Mouse (Mus musculus) kidney, adult 11 months (tissue): Measurements from ENCODE around the gene Gcsh.
A peak's percentile ranks its signal among the peaks of the same experiment; 100 is the strongest.

Experiments used
- DNase-seq: peaks from one replicate; pipeline ENCODE4 v3.0.0; 2022

Gene Gcsh

DNA sequence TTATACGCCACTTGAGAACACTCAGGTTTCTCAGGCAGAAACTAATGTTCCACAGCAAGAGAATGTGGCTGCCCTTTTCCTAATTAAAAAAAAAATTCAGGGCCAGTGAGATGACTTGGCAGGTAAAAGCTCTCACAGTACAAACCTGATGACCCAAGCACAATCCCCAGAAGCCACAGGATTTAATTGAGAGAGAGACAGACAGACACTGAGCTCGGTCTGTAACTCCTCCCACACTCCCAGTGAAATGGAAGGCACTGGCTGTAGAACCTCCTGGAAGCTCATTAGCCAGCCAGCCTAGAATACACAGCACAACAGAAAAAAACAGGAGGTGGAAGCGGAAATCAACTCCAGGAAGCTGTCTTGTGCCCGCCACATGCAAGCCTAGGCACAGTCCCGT is 17.7 kb downstream of the Gcsh start:
- peak; percentile 31 for DNase-seq

DNA sequence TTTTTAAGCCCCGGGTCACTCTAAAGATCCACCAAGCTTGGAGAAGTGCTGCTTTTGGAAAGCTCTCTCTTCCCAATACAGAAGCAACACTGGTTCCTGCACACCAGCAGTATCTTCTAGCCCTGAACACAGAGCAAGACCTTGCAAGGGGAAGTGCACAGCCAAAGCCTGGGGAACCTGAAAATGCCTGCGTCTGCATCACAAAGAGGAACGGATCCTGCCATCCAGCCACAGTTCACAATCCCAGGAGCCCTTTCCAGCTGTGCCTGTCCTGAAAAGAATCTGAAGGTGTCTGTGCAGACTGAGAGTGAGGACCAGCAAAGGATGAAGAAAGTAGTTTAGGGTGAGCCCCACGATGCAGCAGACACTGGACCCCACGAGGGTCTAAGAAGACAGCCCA is 18.3 kb downstream of the Gcsh start:
- DNase-seq = no peak

DNA sequence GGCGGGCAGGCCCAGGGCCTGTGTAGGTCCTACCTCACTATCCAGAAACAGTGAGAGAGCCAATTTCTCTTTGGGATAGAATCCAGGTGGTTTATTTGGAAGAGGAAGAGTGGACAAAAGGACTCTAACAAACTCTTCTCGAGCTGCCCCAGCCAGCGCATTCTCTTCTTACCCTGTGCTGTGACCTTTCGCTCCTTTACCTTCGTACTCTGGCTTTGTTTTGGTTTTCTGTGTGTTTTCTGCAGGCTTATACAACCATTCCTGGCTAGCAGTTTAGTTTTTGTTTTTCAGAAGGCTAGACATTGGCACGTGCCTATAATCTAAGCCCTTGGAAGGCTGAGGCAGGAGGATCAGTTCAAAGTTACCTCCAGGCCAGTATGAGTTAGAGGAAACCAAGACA is 23.8 kb downstream of the Gcsh start:
- DNase-seq = peak; percentile 28

DNA sequence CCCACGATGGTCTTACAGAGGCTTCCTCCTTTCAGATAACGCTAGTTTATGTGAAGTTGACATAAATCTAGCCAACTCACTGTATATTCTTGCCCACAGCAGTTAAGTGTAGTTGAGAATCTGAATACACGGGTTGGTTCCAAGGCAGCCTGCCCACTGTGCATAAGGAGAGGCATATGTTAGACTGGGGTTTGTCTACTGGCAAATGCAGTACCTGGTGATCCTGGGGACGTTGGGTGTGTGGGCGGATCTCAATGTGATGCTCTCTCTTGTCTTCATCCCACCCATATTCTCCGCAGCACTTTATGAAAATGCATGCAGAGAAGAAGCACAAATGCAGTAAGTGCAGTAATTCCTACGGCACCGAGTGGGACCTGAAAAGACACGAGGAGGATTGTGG is 38.9 kb downstream of the Gcsh start:
- DNase-seq = no peak

DNA sequence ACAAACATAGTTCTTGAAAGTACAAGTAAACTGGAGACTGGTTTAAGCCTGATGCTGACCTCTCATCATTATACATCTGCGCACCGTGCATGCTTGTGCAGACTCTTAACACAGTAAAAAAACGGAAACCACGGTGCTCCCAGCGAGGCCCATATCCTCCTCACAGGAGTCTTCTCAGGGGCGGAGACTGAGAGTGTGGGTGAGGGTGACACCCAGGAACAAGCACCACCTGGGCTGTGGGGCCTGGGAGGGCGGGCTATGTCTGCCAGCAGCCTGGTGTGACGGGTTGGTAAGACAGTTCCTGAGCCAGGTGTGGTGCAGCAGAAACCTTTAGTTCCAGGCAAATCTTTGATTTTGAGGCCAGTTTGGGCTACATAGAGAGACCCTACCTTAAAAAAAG is 40.9 kb downstream of the Gcsh start:
- no peak for DNase-seq

DNA sequence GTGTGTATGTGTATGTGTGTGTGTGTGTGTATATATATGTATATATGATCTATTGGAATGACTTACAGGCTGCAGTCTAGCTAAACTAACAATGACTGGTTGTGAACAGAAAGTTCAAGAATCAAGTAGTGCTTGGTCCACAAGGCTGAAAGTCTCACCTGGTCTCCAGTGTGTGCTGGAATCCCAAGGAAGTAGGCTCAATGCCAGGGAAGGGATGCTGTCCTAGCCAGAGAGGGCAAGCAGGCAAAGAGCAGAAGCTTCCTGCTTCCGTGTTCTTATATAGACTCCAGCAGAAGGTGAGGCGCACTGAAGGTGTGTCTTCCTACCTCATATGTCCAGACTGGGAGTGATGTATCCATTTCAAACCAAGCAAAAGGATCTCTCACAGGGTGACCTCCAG is 41.6 kb downstream of the Gcsh start:
- no peak for DNase-seq

DNA sequence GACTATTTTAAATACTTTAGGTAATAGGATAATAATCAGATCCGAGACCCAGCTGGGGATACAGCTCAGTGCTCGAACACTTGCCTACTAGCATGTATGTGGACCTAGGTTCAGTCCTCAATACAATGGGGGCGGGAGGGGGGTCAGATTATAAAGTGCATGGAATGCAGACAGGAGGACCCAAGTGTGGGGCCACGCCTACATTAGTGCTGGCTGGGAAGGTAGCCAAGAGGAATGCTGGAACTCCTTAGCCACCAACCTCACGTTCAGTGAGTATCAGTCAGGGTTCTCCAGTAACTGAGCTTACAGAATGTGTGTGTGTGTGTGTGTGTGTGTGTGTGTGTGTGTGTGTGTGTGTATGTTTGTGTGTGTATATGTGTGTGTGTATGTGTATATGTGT is 42.0 kb downstream of the Gcsh start:
- DNase-seq = peak; percentile 33

DNA sequence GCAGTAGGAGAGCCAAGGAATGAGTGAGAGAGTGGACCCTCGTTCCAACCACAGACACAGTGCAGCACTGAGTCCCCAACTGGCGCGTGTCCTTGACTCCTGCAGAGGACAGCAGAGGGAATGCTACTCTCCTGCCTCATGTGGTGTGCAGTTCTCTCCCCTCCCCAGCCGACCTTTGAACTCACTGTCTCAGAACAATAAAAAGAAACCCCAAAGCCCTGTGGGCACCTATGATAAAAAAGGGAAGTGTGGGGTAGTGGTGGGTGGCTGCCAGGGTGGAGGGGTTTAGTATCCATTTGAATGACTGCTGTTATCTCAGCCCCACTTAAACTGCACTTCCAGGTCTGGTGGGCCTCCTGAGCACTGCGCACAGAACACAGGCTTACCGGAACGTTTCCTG is 45.7 kb downstream of the Gcsh start:
- DNase-seq = no peak

DNA sequence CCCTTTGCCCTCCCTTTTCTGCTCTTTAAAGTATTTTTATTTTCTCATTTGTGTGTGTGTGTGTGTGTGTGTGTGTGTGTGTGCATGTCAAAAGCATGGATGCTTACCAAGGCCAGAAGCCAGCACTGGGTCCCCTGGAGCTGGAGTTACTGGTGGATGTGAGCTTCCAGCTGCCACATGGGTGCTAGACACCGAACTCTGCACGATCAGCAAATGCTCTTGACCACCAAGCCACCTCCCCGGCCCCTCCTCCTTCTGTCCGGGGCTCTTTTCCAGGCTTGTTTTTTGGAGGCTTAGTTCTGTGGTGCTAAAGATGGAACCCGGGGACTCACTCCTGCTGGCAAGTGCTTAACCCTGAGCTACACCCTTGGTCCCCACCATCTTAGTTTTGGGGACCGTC is 46.5 kb downstream of the Gcsh start:
- DNase-seq = no peak

DNA sequence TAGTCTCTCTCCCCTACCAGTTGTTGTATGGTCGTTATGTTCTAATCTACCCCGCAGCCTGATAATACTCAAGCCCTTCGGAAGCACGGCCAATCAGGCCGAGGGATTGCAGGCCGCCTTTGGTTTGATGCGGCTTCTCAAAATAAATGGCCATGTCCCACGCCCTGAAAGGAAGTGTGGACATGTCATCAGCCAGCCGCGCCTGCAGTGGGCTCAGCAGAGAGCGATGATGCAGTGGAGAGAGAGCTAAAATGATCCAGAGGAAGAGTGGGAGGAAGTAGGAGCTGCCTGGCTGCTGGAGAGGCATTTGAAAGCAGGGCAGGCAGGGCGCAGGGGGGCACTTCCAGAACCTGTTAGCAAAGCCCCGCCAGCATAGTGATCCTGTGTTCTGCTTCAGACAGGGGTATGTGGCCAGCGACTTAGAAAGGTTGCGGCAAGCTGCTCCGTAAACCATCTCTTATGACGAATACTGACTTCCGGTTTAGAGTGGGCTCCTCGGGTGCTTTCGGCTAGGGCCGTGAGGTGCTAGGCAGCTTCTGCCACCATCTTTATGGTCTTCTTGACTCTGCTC is 47.0 kb downstream of the Gcsh start:
- DNase-seq = no peak

DNA sequence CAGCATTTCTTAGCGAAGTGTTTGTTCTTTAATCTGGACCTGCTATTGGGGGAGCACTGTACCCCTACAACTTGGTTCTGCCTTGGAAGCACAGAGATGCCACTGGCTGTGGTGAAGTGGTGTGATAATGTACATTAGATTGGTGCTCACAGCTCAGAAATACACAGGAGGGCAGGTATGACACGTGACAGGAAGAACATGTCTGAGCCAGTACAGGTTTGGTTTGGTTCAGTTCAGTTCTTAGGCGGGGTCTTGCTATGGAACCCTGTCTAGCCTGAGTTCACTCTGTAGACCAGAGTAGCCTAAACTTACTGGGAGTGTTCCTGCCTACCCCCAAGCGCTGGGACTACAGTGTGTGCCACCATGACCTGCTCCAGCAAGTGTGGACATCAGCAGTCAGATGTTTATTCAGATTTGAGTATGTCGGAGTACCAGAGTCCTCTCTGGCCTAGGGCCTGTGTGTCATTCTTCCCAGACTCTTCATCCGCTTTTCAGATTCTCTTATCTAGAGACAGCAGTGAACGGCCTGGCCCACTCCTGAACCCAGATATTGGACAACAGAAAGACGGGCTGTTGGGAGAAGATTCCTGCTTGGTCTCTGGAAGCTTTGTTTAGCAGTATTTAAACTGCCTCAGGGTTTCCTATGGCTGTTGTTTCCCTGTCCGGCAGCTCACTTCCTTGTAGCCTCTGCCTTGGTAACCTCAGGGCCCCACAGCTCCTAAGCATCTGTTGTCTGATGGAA is 48.0 kb downstream of the Gcsh start:
- DNase-seq = no peak

DNA sequence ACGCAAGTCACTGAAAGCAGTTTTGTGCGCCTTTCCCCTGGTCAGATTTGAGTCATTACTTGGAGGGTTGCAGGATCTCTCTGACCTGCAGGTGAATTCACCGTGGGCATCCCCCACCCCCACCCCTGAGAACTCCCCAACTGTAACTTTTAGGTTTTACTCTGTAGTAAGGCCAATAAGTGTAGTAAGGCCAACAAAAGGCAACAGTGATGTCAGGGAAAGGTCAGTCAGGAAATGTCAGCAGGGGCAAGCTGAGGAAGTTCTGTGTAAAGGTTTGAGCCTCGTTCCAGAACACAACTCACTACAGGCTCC is 49.0 kb downstream of the Gcsh start:
- no peak for DNase-seq

DNA sequence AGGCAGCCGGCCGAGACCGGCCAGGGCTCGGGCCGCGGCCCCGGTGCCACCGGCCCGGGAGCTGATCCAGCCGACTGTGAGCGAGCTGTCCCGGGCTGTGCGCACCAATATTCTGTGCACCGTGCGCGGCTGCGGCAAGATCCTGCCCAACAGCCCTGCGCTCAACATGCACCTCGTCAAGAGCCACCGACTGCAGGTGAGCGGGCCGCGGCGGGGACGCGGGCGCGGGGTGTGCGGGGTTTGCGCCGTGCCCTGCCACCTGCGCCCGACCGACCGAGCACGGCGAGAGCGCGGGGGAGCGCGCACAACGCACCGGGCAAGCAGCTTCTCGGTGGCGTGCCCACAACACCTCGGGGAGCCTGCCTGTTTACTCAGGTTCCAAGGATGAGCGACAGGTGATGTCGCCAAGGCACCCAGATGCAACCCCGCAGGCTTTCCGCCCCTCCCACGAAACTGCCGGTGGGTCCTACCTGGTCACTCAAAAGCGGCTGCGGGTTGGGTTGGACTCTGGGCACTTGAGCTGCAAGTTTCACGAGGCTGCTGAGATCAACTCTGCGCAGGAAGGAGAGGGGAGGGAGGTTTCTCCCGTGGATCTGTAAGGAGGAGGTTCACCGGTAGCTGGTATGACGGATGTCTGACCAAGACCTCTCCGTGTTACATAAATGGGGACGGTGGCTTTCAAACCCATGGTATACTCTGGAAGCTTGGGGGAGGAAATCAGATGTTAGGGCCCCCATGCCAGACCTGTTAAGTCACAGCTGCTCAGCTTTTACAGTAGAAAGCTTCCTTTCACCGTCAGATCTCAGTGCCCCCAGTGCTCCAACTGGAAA is 49.6 kb downstream of the Gcsh start:
- DNase-seq = peak; percentile 37

DNA sequence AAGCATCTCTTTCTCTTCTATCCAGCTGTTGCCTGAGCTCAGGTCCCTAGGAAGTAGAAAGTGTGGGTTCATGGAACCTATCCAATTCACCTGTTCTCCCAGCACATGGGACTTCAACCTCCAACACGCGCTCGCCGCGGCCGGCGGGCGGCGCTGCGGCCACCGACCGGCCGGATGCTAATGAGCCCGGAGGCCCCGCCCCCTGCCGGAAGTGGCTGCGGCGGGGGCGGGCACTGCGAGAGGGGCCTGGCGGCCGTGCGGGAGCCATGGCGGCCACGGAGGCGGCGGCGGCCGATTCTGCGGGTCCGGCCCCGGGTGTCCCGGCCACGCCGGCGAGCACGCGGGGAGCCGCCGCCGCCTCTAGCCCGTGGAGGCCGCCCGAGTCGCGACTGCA is 50.2 kb downstream of the Gcsh start, which contains the start of gene Atmin:
Gene Atmin, plus strand, starts transcription at position 233 of the 394 bp plus-strand sequence.
- peak; percentile 87 for DNase-seq

DNA sequence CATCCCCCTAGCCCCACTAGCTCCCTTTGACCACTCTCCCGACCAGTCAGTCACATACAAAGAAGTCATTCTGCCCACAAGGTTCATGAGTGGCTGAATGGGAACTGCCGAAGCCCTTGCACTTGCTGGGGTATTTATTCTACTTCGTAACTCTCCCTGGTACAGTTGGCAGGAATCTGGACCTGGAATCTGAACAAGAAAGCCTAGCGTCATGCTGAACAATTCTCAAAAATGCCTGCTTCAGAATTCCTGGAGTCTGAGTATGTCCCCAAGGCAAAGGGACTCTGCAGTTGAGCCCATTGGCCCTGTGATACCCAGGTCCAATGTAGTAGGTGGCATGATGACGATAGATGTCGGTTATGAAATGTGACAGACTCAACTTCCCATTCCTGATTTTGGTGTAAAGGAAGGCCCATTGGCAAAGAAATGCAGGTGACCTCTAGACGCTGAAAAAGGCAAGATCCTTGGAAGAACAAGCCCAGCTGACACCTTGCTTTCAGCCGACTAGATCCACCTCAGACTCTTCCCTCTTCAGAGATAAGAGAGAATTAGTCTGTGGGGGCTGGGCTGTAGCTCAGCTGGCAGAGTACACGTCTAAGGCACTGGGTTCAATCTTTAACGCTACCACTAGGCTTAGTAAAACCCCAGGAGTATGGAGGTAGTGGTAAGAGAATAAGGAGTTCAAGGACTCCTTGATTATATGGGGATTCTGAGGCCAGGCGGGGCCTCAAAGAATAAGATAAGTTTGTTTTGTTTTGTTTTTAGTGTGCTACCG is 50.9 kb downstream of the Gcsh start:
- DNase-seq = no peak

DNA sequence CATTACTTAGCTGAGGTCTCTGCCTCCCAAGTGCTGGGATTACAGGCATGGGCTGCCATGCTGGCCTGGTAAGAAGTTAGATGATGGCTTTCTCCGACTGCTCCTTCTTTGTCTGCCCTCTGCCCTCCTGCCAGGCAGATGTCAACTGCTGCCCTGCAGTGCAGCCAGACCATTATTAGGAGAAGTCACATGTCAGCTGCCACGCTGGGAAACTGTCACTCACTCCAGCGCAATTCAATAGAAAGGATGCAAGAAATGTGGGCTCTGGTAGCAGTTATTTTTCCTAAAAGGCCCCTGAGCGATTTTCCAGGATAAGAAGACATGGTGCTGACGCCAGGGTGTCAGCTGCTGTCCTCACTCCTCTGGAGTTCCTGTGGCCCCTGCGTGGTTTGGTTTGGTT is 57.8 kb downstream of the Gcsh start:
- no peak for DNase-seq

DNA sequence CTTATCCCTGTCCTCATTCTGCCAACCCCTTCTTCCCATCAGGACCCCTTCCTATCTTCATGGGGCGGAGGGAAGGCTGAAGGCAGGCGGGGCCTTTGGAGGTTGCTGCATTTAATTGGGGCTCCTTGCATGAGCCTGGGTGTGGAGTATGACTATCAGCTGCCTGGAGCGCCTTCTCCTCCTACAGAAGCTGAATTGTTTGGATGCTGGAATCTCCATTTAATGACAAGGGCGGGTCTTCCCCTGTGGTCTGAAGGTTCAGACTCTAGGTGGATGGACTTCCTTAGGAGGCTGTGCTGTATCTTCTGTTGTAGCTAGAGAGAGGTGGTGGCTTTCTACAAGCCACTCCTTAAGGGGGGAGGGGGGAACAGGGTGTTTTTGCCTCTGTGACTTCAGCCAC is 58.4 kb downstream of the Gcsh start:
- DNase-seq = no peak
